In genomic region chr13:71690069-71690817, GRCm38 (mm10) we compare ENCODE assay signal across 14 mouse cellular contexts.
A peak's percentile ranks its signal among the peaks of the same experiment; 100 is the strongest.
DNase-seq lines count a peak whose midpoint lies in the region; ATAC-seq and TF ChIP-seq lines count a peak whose summit lies in the region.
"Had no signal": no experiment of that assay in that cellular context is flagged by ENCODE, and none has a peak within 500 bp of the region (broad histone marks: within the 10 kb centered on the region; RNA-seq: fewer than 3 reads in every experiment).

No protein-coding gene starts in this region.

- no peak for TF ChIP-seq CTCF in intestine, postnatal 0 days (IDR thresholded peaks at IDR 0.05; ENCODE audit: low read depth)

- H3K9ac ChIP-seq in forebrain, embryonic 15.5 days (replicated peaks): 0 out of 2 replicates have a peak overlapping the region, but pooled peaks have one; percentile 10
- no peak overlapping the region for H3K9ac ChIP-seq in limb, embryonic 13.5 days
- no peak overlapping the region for H3K9ac ChIP-seq in intestine, postnatal 0 days (ENCODE audit: low read depth, low read length)

- WGBS in forebrain, embryonic 15.5 days: 9% methylated on average over 20 of the region's 20 CpGs
- 7% methylated on average over 20 of the region's 20 CpGs for WGBS in limb, embryonic 13.5 days
- WGBS in intestine, postnatal 0 days: 28% methylated on average over 20 of the region's 20 CpGs

- peak overlapping the region; percentile 32 for H3K4me2 ChIP-seq in forebrain, embryonic 15.5 days (replicated peaks)
- peak overlapping the region; percentile 32 for H3K4me2 ChIP-seq in limb, embryonic 13.5 days (replicated peaks)
- H3K4me2 ChIP-seq in intestine, postnatal 0 days (replicated peaks; ENCODE audit: low read depth): no peak overlapping the region

- H3K4me3 ChIP-seq in forebrain, embryonic 15.5 days: peak overlapping the region; percentile 12
- no peak overlapping the region for H3K4me3 ChIP-seq in limb, embryonic 13.5 days
- no peak overlapping the region for H3K4me3 ChIP-seq in intestine, postnatal 0 days (ENCODE audit: low read depth, low read length)

- no peaks in the 10 kb centered on the region for H3K27me3 ChIP-seq in forebrain, embryonic 15.5 days
- H3K27me3 ChIP-seq in limb, embryonic 13.5 days: peaks cover 40% of the 10 kb centered on the region
- H3K27me3 ChIP-seq in intestine, postnatal 0 days (replicated peaks; ENCODE audit: control insufficient read depth, insufficient read depth, low read length): no peaks in the 10 kb centered on the region

- ATAC-seq in forebrain, embryonic 15.5 days (replicated peaks): peak; percentile 75
- ATAC-seq in limb, embryonic 13.5 days (ENCODE audit: low FRiP score, low read depth): no peak
- ATAC-seq in intestine, postnatal 0 days: no peak
- ATAC-seq in cerebellum, adult (ENCODE audit: insufficient number of reproducible peaks, low FRiP score, low TSS enrichment): no peak
- ATAC-seq: Patski had no signal

- no peaks in the 10 kb centered on the region for H3K9me3 ChIP-seq in forebrain, embryonic 15.5 days
- H3K9me3 ChIP-seq in limb, embryonic 13.5 days: no peaks in the 10 kb centered on the region
- H3K9me3 ChIP-seq in intestine, postnatal 0 days (ENCODE audit: control insufficient read depth): no peaks in the 10 kb centered on the region

- DNase-seq in right cerebral cortex, postnatal 4 days: peak; percentile 33
- no peak for DNase-seq in right cerebral cortex, adult 2 months (ENCODE audit: low spot score in 2 of 2)
- peak; percentile 45 for DNase-seq in retina, postnatal 1 day
- DNase-seq in kidney, adult 11 months: no peak
- DNase-seq: adrenal gland, postnatal 36 days; cerebellum, adult 9-11 months; left cerebral cortex, postnatal 4 days; lung, adult 2 months; thymus, postnatal 4 days had no signal

- H3K4me1 ChIP-seq in forebrain, embryonic 15.5 days: peaks cover 3% of the 10 kb centered on the region
- peaks cover 17% of the 10 kb centered on the region for H3K4me1 ChIP-seq in limb, embryonic 13.5 days
- no peaks in the 10 kb centered on the region for H3K4me1 ChIP-seq in intestine, postnatal 0 days (replicated peaks; ENCODE audit: control insufficient read depth, insufficient read depth, low read length)

- peak overlapping the region; percentile 25; the same call in 1 of the 2 replicates for H3K27ac ChIP-seq in forebrain, embryonic 15.5 days (replicated peaks)
- H3K27ac ChIP-seq in limb, embryonic 13.5 days: no peak overlapping the region
- no peak overlapping the region for H3K27ac ChIP-seq in intestine, postnatal 0 days (ENCODE audit: low read depth, low read length)

- H3K36me3 ChIP-seq in forebrain, embryonic 15.5 days: no peaks in the 10 kb centered on the region
- H3K36me3 ChIP-seq in limb, embryonic 13.5 days: no peaks in the 10 kb centered on the region
- H3K36me3 ChIP-seq in intestine, postnatal 0 days (ENCODE audit: control insufficient read depth, insufficient read depth): no peaks in the 10 kb centered on the region

Comparison
In these comparisons a context has a peak if more than half of its experiments do, and no peak if none do; other contexts are left out.
1. DNase-seq: peak in right cerebral cortex, postnatal 4 days (single experiment) and retina, postnatal 1 day (single experiment); none in right cerebral cortex, adult 2 months (0 of 2) and kidney, adult 11 months (single experiment).